Mouse (Mus musculus): ENCODE measurements around the gene Olfr340. TPM values are rescaled to one million over a fixed set of nuclear protein-coding genes. Genes with fewer than 3 reads are reported as not detected.
"Not testable (repeated sequence)": the region's sequence is repeated elsewhere in the genome, so short reads cannot be mapped to it uniquely, and the experiment has no call there.

The Olfr340 gene
- polyA plus RNA-seq (2015; fragmentation: Nextera tagmentation; extraction: Ambion mirVana): not detected in 2 replicates

DNA sequence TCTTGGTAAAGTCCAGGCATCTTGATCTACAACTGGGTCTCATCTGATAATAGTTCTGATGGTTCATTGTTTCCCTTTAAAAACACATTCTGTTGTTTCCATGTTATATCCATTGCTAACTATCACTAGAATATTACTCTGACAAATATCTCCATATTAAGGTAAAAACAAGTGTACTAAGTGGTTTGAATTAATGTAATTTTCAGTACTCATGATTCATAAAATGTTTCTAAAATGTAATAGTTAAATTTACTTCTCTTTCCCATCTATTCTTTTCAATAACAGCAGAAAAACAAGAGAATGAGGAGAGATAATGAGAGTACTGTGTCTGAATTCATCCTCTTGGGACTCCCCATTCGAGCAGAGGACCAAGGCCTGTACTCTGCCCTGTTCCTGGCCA, at the start of gene Olfr340:
Olfr340 (plus strand) TSS at position 301 of the 400 bp plus-strand sequence.
- no peaks in the 10 kb centered on the region for H3K36me3 ChIP-seq
- H3K4me3 ChIP-seq: no peak within 1 kb of the TSS
- H3K4me2 ChIP-seq: no peak within 1 kb of the TSS
- H3K9me3 ChIP-seq: 0 out of 2 replicates have a peak, but pooled peaks cover 5% of the 10 kb centered on the region
- no peak within 1 kb of the TSS for H3K9ac ChIP-seq
- no peak within 1 kb of the TSS for H3K27ac ChIP-seq
- H3K27me3 ChIP-seq: no peaks in the 10 kb centered on the region
- 52% methylated on average over 1 of the region's 1 CpGs for WGBS
- no peaks in the 10 kb centered on the region for H3K4me1 ChIP-seq
- ATAC-seq (ENCODE audit: insufficient number of reproducible peaks, insufficient read depth, low FRiP score, low TSS enrichment, low read depth): no peak

- H3K27ac ChIP-seq; H3K4me2 ChIP-seq; H3K4me3 ChIP-seq; H3K4me1 ChIP-seq; ATAC-seq (ENCODE audit: insufficient number of reproducible peaks, insufficient read depth, low FRiP score, low TSS enrichment, low read depth); H3K36me3 ChIP-seq; H3K27me3 ChIP-seq; H3K9me3 ChIP-seq; H3K9ac ChIP-seq: not testable (repeated sequence)
- WGBS: 85% methylated on average over 3 of the region's 3 CpGs
Observed at GRCm38 (mm10) chr2:36415174-36415573, 37.2 kb upstream of the Olfr340 start.

GRCm38 (mm10) chr2:36415591-36415990, 36.8 kb upstream of the Olfr340 start:
- ATAC-seq (ENCODE audit: insufficient number of reproducible peaks, insufficient read depth, low FRiP score, low TSS enrichment, low read depth); H3K36me3 ChIP-seq; H3K27me3 ChIP-seq; H3K4me3 ChIP-seq; H3K9me3 ChIP-seq; H3K4me2 ChIP-seq; H3K9ac ChIP-seq; H3K27ac ChIP-seq; H3K4me1 ChIP-seq: not testable (repeated sequence)
- 82% methylated on average over 7 of the region's 7 CpGs for WGBS

GRCm38 (mm10) chr2:36418647-36419046, 33.7 kb upstream of the Olfr340 start, which contains the start of gene Olfr339:
TSS of gene Olfr339 (plus strand) at chr2:36418947.
- Histone ChIP-seq H3K9me3 (no peaks in the 10 kb centered on the region; the same call in 1 of the 2 replicates), H3K4me1 (no peaks in the 10 kb centered on the region), H3K27me3 (no peaks in the 10 kb centered on the region), H3K4me2 (no peak within 1 kb of the TSS), H3K36me3 (no peaks in the 10 kb centered on the region), H3K9ac (no peak within 1 kb of the TSS), H3K27ac (no peak within 1 kb of the TSS), H3K4me3 (no peak within 1 kb of the TSS)
- WGBS: 82% methylated on average over 3 of the region's 3 CpGs
- no peak for ATAC-seq (ENCODE audit: insufficient number of reproducible peaks, insufficient read depth, low FRiP score, low TSS enrichment, low read depth)

DNA sequence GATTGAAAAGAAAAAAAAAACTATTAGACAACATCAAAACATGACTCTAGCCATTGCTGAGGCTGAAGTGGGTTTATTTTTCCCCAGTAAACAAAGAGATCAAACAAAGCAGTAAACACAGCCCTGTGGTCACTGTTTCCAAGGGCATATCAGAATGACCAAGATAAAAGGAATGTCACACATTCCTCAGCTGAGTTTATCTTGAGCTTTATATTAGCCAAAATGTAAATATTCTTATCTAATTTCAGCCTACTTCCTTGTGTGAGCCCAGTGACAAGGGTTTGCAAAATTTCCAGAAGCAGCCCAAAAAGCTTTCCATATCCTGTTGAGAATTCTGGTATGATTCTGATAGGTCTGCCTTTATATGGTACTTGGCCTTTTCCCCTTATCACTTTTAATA, 21.2 kb downstream of the Olfr340 start:
- H3K27me3 ChIP-seq: no peaks in the 10 kb centered on the region
- H3K27ac ChIP-seq: no peak overlapping the region
- H3K4me2 ChIP-seq: no peak overlapping the region
- no peak overlapping the region for H3K4me3 ChIP-seq
- H3K4me1 ChIP-seq: no peaks in the 10 kb centered on the region
- H3K9me3 ChIP-seq: peaks cover 5% of the 10 kb centered on the region; the same call in 1 of the 2 replicates
- no peak overlapping the region for H3K9ac ChIP-seq
- H3K36me3 ChIP-seq: no peaks in the 10 kb centered on the region
- ATAC-seq (ENCODE audit: insufficient number of reproducible peaks, insufficient read depth, low FRiP score, low TSS enrichment, low read depth): no peak

DNA sequence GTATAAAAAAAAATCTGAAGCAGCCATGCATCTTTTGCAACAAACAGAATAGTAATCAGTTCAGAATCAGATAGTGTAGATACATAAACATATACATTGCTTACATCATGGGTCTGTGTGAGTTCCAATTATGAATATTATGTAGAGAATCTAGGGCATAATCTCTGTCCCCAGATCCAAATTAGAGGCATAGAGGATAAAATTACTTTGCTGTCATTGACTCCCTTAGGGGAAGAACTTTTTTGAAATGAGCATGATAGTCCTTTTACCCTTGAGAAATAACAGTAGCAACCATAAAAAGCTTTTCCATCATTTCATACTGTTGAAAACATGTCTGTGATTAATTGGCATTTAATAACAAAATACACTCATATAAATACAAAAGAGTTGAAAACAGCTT, 30.0 kb downstream of the Olfr340 start, which contains the start of gene Olfr341:
Olfr341 (minus strand) TSS at position 101 of the 400 bp plus-strand sequence.
- H3K4me1 ChIP-seq: no peaks in the 10 kb centered on the region
- no peak for ATAC-seq (ENCODE audit: insufficient number of reproducible peaks, insufficient read depth, low FRiP score, low TSS enrichment, low read depth)
- no peak within 1 kb of the TSS for H3K27ac ChIP-seq
- no peak within 1 kb of the TSS for H3K9ac ChIP-seq
- no peaks in the 10 kb centered on the region for H3K36me3 ChIP-seq
- no peak within 1 kb of the TSS for H3K4me2 ChIP-seq
- no peaks in the 10 kb centered on the region for H3K27me3 ChIP-seq
- H3K9me3 ChIP-seq: peaks cover 3% of the 10 kb centered on the region
- no peak within 1 kb of the TSS for H3K4me3 ChIP-seq

Other genes starting within 250 kb of the Olfr340 start
- gene Ptgs1, start 222.2 kb upstream of the Olfr340 start, polyA plus RNA-seq (2015; fragmentation: Nextera tagmentation; extraction: Ambion mirVana): 6.6 and 6.9 TPM in 2 replicates
- gene Olfr338, start 79.1 kb upstream of the Olfr340 start, polyA plus RNA-seq (2015; fragmentation: Nextera tagmentation; extraction: Ambion mirVana): 0.06 TPM in 1 of 2 replicates, not detected in the other
- gene Olfr339, start 33.6 kb upstream of the Olfr340 start, polyA plus RNA-seq (2015; fragmentation: Nextera tagmentation; extraction: Ambion mirVana): not detected in 2 replicates
- gene Olfr341, start 29.9 kb downstream of the Olfr340 start, polyA plus RNA-seq (2015; fragmentation: Nextera tagmentation; extraction: Ambion mirVana): 0.10 TPM in 1 of 2 replicates, not detected in the other
- gene Olfr342, start 72.4 kb downstream of the Olfr340 start, polyA plus RNA-seq (2015; fragmentation: Nextera tagmentation; extraction: Ambion mirVana): not detected in 2 replicates
- 0.10 TPM in 1 of 2 replicates, not detected in the other for gene Olfr344, start 114.1 kb downstream of the Olfr340 start, polyA plus RNA-seq (2015; fragmentation: Nextera tagmentation; extraction: Ambion mirVana)
- gene Olfr345, start 187.5 kb downstream of the Olfr340 start, polyA plus RNA-seq (2015; fragmentation: Nextera tagmentation; extraction: Ambion mirVana): not detected in 2 replicates
- not detected in 2 replicates for gene Olfr346, start 233.2 kb downstream of the Olfr340 start, polyA plus RNA-seq (2015; fragmentation: Nextera tagmentation; extraction: Ambion mirVana)